Mouse (Mus musculus) bone marrow macrophage, adult 2 months (primary cell): Measurements from ENCODE around the gene Slc25a33. TPM values are rescaled to one million over a fixed set of nuclear protein-coding genes. Genes with fewer than 3 reads are reported as not detected.
A peak's percentile ranks its signal among the peaks of the same experiment; 100 is the strongest.
"Not testable (repeated sequence)": the region's sequence is repeated elsewhere in the genome, so short reads cannot be mapped to it uniquely, and the experiment has no call there.

Experiments used
- H3K27ac ChIP-seq: 2 replicates; pipeline ENCODE4 v1.5.1; 2012; ENCODE audit warnings: low read depth, low read length; ENCODE audit not compliant: insufficient read depth
- H3K4me1 ChIP-seq: 2 replicates; pipeline ENCODE4 v1.6.1; 2012; ENCODE audit warnings: low read length; ENCODE audit not compliant: control insufficient read depth, insufficient read depth
- H3K4me3 ChIP-seq: 2 replicates; pipeline ENCODE4 v1.5.1; 2012; ENCODE audit warnings: mild to moderate bottlenecking, low read length, moderate library complexity; ENCODE audit not compliant: insufficient read depth
- CTCF ChIP-seq: IDR thresholded peaks from 2 replicates; pipeline ENCODE4 v1.5.1; 2012; ENCODE audit warnings: low read depth, mild to moderate bottlenecking, low read length, moderate library complexity
- POLR2A ChIP-seq: IDR thresholded peaks from 2 replicates; pipeline ENCODE4 v1.6.1; 2012; ENCODE audit warnings: mild to moderate bottlenecking, low read depth, low read length, borderline replicate concordance
- polyA plus RNA-seq: library from polyadenylated mRNA; stranded (reverse); fragments of >200 nt; gene quantifications from 2 replicates; pipeline ENCODE4 v1.2.4, GENCODE M21; 2012; ENCODE audit not compliant: missing spikeins, insufficient read depth, insufficient read length

The Slc25a33 gene
- polyA plus RNA-seq, 1 experiment: 3.1 TPM

GRCm38 (mm10) chr4:149763335-149763734, 10.7 kb downstream of the Slc25a33 start:
- Histone ChIP-seq H3K4me3 (no peak overlapping the region), H3K27ac (no peak overlapping the region), H3K4me1 (peaks cover 14% of the 10 kb centered on the region)
- TF ChIP-seq POLR2A (no peak), CTCF (no peak)

GRCm38 (mm10) chr4:149759517-149759916, 14.6 kb downstream of the Slc25a33 start:
- no peak overlapping the region for H3K4me3 ChIP-seq
- H3K27ac ChIP-seq: no peak overlapping the region
- peaks cover 16% of the 10 kb centered on the region for H3K4me1 ChIP-seq
- TF ChIP-seq POLR2A (no peak), CTCF (no peak)

GRCm38 (mm10) chr4:149758423-149758822, 15.7 kb downstream of the Slc25a33 start:
- Histone ChIP-seq H3K4me3 (no peak overlapping the region), H3K27ac (no peak overlapping the region), H3K4me1 (peaks cover 13% of the 10 kb centered on the region)
- no peak for TF ChIP-seq CTCF
- TF ChIP-seq POLR2A: no peak

GRCm38 (mm10) chr4:149756546-149756945, 17.5 kb downstream of the Slc25a33 start:
- H3K4me3 ChIP-seq, H3K27ac ChIP-seq, H3K4me1 ChIP-seq: not testable (repeated sequence)

GRCm38 (mm10) chr4:149752836-149753235, 21.2 kb downstream of the Slc25a33 start:
- Histone ChIP-seq H3K4me1 (peaks cover 7% of the 10 kb centered on the region), H3K4me3 (no peak overlapping the region), H3K27ac (no peak overlapping the region)
- TF ChIP-seq POLR2A (no peak), CTCF (no peak)

GRCm38 (mm10) chr4:149752124-149752799, 21.8 kb downstream of the Slc25a33 start:
- Histone ChIP-seq H3K4me1 (peaks cover 7% of the 10 kb centered on the region), H3K27ac (no peak overlapping the region), H3K4me3 (no peak overlapping the region)
- no peak for TF ChIP-seq POLR2A
- TF ChIP-seq CTCF: peak; percentile 51; the same call in 1 of the 2 replicates

GRCm38 (mm10) chr4:149750671-149751070, 23.4 kb downstream of the Slc25a33 start:
- H3K4me1 ChIP-seq: peaks cover under 1% of the 10 kb centered on the region
- H3K4me3 ChIP-seq: no peak overlapping the region
- H3K27ac ChIP-seq: no peak overlapping the region
- TF ChIP-seq POLR2A: no peak
- TF ChIP-seq CTCF: no peak

- H3K4me3 ChIP-seq, H3K27ac ChIP-seq, H3K4me1 ChIP-seq: not testable (repeated sequence)
Measured at GRCm38 (mm10) chr4:149749663-149750015, 24.4 kb downstream of the Slc25a33 start.

GRCm38 (mm10) chr4:149749003-149749662, 24.9 kb downstream of the Slc25a33 start:
- Histone ChIP-seq H3K4me3 (no peak overlapping the region), H3K4me1 (no peaks in the 10 kb centered on the region), H3K27ac (no peak overlapping the region)
- no peak for TF ChIP-seq CTCF
- TF ChIP-seq POLR2A: no peak

- H3K4me1 ChIP-seq: no peaks in the 10 kb centered on the region
- TF ChIP-seq POLR2A (no peak), CTCF (no peak)
- no peak overlapping the region for H3K4me3 ChIP-seq
- no peak overlapping the region for H3K27ac ChIP-seq
Measured at GRCm38 (mm10) chr4:149744119-149744518, 30.0 kb downstream of the Slc25a33 start.
